Mouse (Mus musculus) kidney, embryonic 14.5 days (tissue): ENCODE measurements at regions not wholly inside any gene's neighbourhood (a gene's known extent, or its start where the extent isn't known, plus 50 kb on each side); places are given as distances from the start of the nearest gene placed in this dataset.

Experiments
- ATAC-seq: fragments of 200-750 bp; cut with Nextera tagmentation; 2 replicates; pipeline ENCODE4 v1.8.0; 2017; ENCODE audit warnings: moderate number of reproducible peaks, mild to moderate bottlenecking, moderate TSS enrichment, moderate library complexity; ENCODE audit not compliant: low FRiP score, low TSS enrichment
- H3K27ac ChIP-seq: fragments of 300-500 bp; sonication (generic); 2 replicates; pipeline ENCODE4 v1.5.1; 2014; ENCODE audit warnings: low read depth, mild to moderate bottlenecking, low read length, moderate library complexity, mixed read lengths
- H3K27me3 ChIP-seq: fragments of 300-500 bp; sonication (generic); 2 replicates; pipeline ENCODE4 v1.6.1; 2014; ENCODE audit warnings: mild to moderate bottlenecking, low read length; ENCODE audit not compliant: control insufficient read depth, insufficient read depth
- H3K36me3 ChIP-seq: fragments of 300-500 bp; sonication (generic); 2 replicates; pipeline ENCODE4 v1.6.1; 2014; ENCODE audit warnings: low read length, mixed read lengths; ENCODE audit not compliant: control insufficient read depth, insufficient read depth
- H3K4me1 ChIP-seq: fragments of 300-500 bp; sonication (generic); 2 replicates; pipeline ENCODE4 v1.6.1; 2014; ENCODE audit warnings: low read length, mixed read lengths; ENCODE audit not compliant: control insufficient read depth, insufficient read depth
- H3K4me2 ChIP-seq: fragments of 300-500 bp; sonication (generic); replicated peaks from 2 replicates; pipeline ENCODE4 v1.6.1; 2014; ENCODE audit warnings: low read depth, mild to moderate bottlenecking, low read length
- H3K4me3 ChIP-seq: fragments of 300-500 bp; sonication (generic); 2 replicates; pipeline ENCODE4 v1.5.1; 2014; ENCODE audit warnings: mild to moderate bottlenecking, low read length
- H3K9ac ChIP-seq: fragments of 300-500 bp; sonication (generic); 2 replicates; pipeline ENCODE4 v1.6.1; 2014; ENCODE audit warnings: low read depth, mild to moderate bottlenecking, low read length, moderate library complexity
- H3K9me3 ChIP-seq: fragments of 300-500 bp; sonication (generic); 2 replicates; pipeline ENCODE4 v1.6.1; 2016; ENCODE audit warnings: low read length; ENCODE audit not compliant: control insufficient read depth
- WGBS: fragments of 180-500 bp; shearing (Covaris S2); extraction: QIAGEN DNeasy Blood & Tissue Kit; methylation state at CpG from one replicate; pipeline ENCODE4 v1.1.7; 2014; 5-methylcytosine and 5-hydroxymethylcytosine counted together

GRCm38 (mm10) chr14:25202312-25202711 is 256.7 kb upstream of the Zmiz1 start:
- no peaks in the 10 kb centered on the region for H3K27me3 ChIP-seq

GRCm38 (mm10) chr14:25204091-25204490 is 254.9 kb upstream of the Zmiz1 start:
- H3K4me3 ChIP-seq, result no peak overlapping the region
- peak overlapping the region; percentile 37; the same call in 1 of the 2 replicates for H3K27ac ChIP-seq
- no peak overlapping the region for H3K4me2 ChIP-seq
- 81% methylated on average over 5 of the region's 5 CpGs for WGBS
- H3K9me3 ChIP-seq, result no peaks in the 10 kb centered on the region
- H3K27me3 ChIP-seq, result no peaks in the 10 kb centered on the region
- ATAC-seq, result 0 out of 2 replicates have a peak, but pooled peaks have one; percentile 13
- H3K9ac ChIP-seq, result no peak overlapping the region
- no peaks in the 10 kb centered on the region for H3K36me3 ChIP-seq
- peaks cover 55% of the 10 kb centered on the region for H3K4me1 ChIP-seq

More at GRCm38 (mm10) chr14:25202312-25202711, 256.7 kb upstream of the Zmiz1 start:
- 33% methylated on average over 2 of the region's 2 CpGs for WGBS
- no peak overlapping the region for H3K4me3 ChIP-seq
- H3K9me3 ChIP-seq, result no peaks in the 10 kb centered on the region
- no peak for ATAC-seq
- no peaks in the 10 kb centered on the region for H3K36me3 ChIP-seq
- no peak overlapping the region for H3K27ac ChIP-seq
- H3K4me2 ChIP-seq, result no peak overlapping the region
- H3K9ac ChIP-seq, result no peak overlapping the region
- peaks cover 41% of the 10 kb centered on the region for H3K4me1 ChIP-seq

- Histone ChIP-seq H3K4me2 (no peak overlapping the region), H3K9ac (no peak overlapping the region), H3K27ac (peak overlapping the region; percentile 30), H3K36me3 (no peaks in the 10 kb centered on the region), H3K27me3 (no peaks in the 10 kb centered on the region), H3K9me3 (no peaks in the 10 kb centered on the region), H3K4me1 (peaks cover 35% of the 10 kb centered on the region), H3K4me3 (no peak overlapping the region)
- WGBS, result 50% methylated on average over 4 of the region's 4 CpGs
- no peak for ATAC-seq
These were observed 252.1 kb upstream of the Zmiz1 start for GRCm38 (mm10) chr14:25206855-25207254.

DNA sequence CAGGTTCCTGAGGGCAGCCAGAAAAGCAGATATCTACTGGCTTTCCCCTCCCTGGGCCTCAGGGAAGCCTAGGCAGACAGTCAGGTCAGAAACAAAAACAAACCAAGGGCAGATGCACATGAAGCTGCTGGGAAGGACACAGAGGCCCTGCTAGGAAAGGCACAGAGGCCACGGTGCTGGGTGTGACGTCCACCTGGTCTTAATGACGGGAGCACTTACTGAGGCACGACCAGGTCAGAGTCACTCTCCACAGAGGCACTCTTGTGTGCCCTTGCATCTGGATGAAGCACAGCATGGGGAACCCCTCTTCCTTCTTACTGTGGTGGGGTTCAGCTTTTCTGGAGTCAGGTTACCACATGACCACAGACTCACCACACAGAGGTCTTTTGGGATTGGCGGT is 251.6 kb upstream of the Zmiz1 start:
- no peaks in the 10 kb centered on the region for H3K36me3 ChIP-seq
- H3K4me1 ChIP-seq, result peaks cover 35% of the 10 kb centered on the region

DNA sequence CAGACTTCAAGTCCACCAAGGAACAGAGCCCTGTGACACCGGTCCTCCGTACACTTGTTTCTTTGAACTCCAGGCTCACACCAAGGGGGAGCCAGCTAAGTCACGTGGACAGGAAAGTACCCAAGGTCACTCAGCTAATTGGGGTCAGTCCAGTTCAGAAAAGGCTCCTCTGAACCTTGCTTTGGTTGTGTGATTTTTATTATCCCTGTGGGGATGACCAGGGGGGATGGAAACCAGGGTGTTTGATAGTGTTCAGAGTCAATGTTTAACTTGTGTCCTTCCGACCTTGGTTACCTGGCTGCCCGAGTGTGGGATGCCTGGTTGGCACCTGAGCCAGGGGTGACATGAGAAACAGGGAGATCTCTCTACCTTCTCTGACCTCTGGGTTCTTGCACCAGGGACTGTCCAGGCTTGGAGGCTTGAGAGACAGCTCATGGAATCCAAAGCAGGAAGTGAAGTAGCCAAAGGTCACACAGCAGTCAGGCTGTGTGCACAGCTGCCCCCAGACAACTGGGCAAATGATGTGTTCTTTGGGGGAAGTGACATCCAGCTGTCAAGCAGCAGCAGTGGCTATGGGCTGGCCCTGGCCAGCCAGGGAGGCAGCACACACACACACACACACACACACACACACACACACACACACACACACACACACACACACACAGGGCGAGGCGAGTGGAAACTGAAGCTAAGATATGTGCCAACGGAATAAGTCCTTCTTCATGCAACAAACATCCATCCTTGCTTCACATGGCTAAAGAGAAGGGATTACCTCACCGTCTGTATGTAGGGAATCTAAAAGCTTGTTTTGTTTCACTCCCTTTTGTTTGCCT is 250.5 kb upstream of the Zmiz1 start:
- Histone ChIP-seq H3K9me3 (no peaks in the 10 kb centered on the region), H3K36me3 (no peaks in the 10 kb centered on the region), H3K9ac (no peak overlapping the region), H3K4me2 (no peak overlapping the region), H3K27ac (no peak overlapping the region; the same call in 1 of the 2 replicates), H3K27me3 (no peaks in the 10 kb centered on the region), H3K4me1 (peaks cover 35% of the 10 kb centered on the region), H3K4me3 (no peak overlapping the region)
- peak; percentile 75 for ATAC-seq
- 18% methylated on average over 9 of the region's 9 CpGs for WGBS

More for the DNA sequence above, 251.6 kb upstream of the Zmiz1 start:
- ATAC-seq, result no peak; the same call in 1 of the 2 replicates
- Histone ChIP-seq H3K27ac (peak overlapping the region; percentile 30), H3K4me3 (no peak overlapping the region), H3K27me3 (no peaks in the 10 kb centered on the region), H3K9ac (no peak overlapping the region), H3K4me2 (no peak overlapping the region), H3K9me3 (no peaks in the 10 kb centered on the region)
- 26% methylated on average over 5 of the region's 5 CpGs for WGBS

DNA sequence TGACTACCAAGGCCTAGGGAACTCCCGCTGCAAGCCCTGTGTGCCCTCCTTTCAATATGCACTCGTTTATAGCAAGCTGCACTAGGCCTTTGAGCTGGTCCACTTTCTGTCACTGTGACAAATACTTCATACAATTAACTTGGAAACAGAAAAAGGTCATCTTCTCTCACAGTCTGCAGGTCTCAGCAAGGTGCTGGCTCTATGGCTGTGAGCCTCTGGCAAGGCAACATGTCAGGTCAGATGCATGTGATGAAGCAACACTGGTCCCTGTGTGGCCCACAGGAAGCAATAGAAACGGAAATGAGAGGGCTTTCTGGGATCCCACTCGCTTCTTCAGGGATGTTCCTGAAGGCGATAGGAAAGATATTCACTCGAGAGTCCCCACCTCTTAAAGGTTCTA is 245.9 kb upstream of the Zmiz1 start:
- Histone ChIP-seq H3K4me1 (peaks cover 11% of the 10 kb centered on the region), H3K36me3 (no peaks in the 10 kb centered on the region), H3K4me3 (no peak overlapping the region), H3K4me2 (no peak overlapping the region), H3K9ac (no peak overlapping the region), H3K27me3 (no peaks in the 10 kb centered on the region), H3K27ac (no peak overlapping the region), H3K9me3 (no peaks in the 10 kb centered on the region)
- ATAC-seq, result no peak
- 69% methylated on average over 6 of the region's 6 CpGs for WGBS

DNA sequence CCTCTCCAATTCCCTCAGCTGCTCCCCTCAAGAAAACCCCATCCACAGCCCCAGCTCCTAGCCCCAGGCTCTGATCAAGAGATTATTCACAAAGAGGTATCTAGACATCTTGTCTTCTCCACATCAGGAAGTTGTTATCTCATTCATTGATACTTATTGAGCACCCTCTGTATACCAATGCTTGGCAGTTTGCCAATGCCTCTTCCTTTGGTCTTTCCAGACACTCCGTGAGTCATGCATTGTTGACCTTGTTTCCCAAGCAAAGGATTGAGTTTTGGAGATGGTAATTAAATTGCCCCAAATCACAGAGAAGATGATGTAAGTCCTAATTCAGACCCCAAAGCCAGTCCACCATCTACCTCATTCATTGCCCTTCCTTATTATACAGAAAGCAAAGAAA is 235.9 kb upstream of the Zmiz1 start:
- Histone ChIP-seq H3K4me3 (no peak overlapping the region), H3K4me2 (no peak overlapping the region), H3K27me3 (no peaks in the 10 kb centered on the region), H3K9ac (no peak overlapping the region), H3K9me3 (no peaks in the 10 kb centered on the region), H3K27ac (no peak overlapping the region), H3K36me3 (no peaks in the 10 kb centered on the region), H3K4me1 (peaks cover 27% of the 10 kb centered on the region)
- no peak for ATAC-seq
- WGBS, result 37% methylated on average over 1 of the region's 1 CpGs

DNA sequence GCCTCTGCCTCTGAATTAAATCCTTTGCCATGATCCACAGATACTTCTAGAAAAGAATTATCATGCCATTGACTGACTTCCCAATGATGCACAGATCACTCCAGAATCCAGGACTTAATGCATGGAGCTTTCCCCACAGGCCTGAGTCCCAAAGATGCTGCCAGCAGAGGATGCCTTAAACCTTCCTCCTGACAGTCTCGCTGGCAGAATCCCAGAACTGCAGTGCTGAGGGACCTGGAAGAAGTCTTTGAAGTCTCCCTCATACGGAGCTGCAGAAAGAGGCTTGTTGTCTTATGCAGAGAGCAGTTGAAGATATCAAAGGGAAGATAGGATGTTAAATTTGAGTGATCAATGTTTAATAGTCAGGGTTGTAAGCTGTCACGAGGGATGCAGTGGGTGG is 233.8 kb upstream of the Zmiz1 start:
- Histone ChIP-seq H3K4me1 (peaks cover 36% of the 10 kb centered on the region), H3K9me3 (no peaks in the 10 kb centered on the region), H3K4me2 (no peak overlapping the region), H3K27ac (no peak overlapping the region; the same call in 1 of the 2 replicates), H3K4me3 (no peak overlapping the region), H3K27me3 (no peaks in the 10 kb centered on the region), H3K36me3 (no peaks in the 10 kb centered on the region), H3K9ac (no peak overlapping the region)
- no peak for ATAC-seq
- WGBS, result 52% methylated on average over 3 of the region's 3 CpGs

DNA sequence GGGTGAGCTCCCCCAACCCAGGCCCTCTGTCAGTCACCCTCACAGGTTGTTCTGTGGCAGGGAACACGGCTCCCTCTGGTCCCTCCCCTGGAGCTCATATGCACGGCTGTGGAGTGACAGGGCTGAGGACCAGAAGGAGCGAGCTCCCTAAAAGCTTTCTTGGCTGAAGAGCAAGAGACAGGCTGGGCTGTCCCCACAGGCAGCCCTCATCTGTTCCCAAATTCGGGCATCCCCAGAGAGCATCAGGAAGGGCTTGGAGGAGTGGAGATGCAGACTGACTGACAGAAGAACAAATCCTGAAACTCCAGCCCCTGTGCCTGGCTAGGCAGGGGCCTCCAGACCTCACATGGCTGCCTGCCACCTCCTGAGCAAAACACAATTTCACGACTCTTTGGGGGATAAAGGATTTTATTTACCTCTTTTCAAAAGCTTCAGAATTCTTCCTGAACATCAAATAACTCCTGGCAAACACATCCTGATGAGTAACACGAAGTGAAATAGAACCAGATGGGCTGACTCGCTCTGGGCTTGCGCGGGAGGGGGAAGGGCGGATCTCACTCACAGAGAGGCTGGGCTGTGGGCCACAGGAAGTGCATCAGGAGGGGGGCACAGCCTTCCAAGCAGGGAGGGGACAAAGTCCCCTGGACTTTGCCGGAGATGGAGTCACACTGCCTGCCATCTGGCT is 232.7 kb upstream of the Zmiz1 start:
- peak; percentile 85 for ATAC-seq
- H3K4me2 ChIP-seq, result peak overlapping the region; percentile 32

More for the DNA sequence above, 232.7 kb upstream of the Zmiz1 start:
- peak overlapping the region; percentile 38 for H3K9ac ChIP-seq
- peaks cover 36% of the 10 kb centered on the region for H3K4me1 ChIP-seq
- 10% methylated on average over 11 of the region's 11 CpGs for WGBS
- no peaks in the 10 kb centered on the region for H3K9me3 ChIP-seq
- peak overlapping the region; percentile 88 for H3K27ac ChIP-seq
- H3K27me3 ChIP-seq, result no peaks in the 10 kb centered on the region
- peak overlapping the region; percentile 11; the same call in 1 of the 2 replicates for H3K4me3 ChIP-seq
- no peaks in the 10 kb centered on the region for H3K36me3 ChIP-seq
